Mouse (Mus musculus) liver, embryonic 14.5 days (tissue): ENCODE data around the gene Tent5b. TPM values are rescaled to one million over a fixed set of nuclear protein-coding genes. Genes with fewer than 3 reads are reported as not detected.
A peak's percentile ranks its signal among the peaks of the same experiment; 100 is the strongest.

Source experiments
- ATAC-seq: fragments of 200-750 bp; cut with Nextera tagmentation; 2 replicates; pipeline ENCODE4 v1.8.0; 2017; ENCODE audit warnings: moderate number of reproducible peaks, mild to moderate bottlenecking, moderate library complexity; ENCODE audit not compliant: insufficient read depth
- DNase-seq, 3 experiments: peaks; one replicate each; pipeline ENCODE4 v3.0.0-alpha.2; 2012 to 2013; ENCODE audit warnings: low read depth in 3 of 3, low spot score in 3 of 3
- H3K27ac ChIP-seq: fragments of 300-500 bp; sonication (generic); 2 replicates; pipeline ENCODE4 v1.5.1; 2014; ENCODE audit warnings: moderate library complexity, mild to moderate bottlenecking, control low read depth, inconsistent platforms
- H3K27me3 ChIP-seq: fragments of 300-500 bp; sonication (generic); 2 replicates; pipeline ENCODE4 v1.6.1; 2014; ENCODE audit warnings: mild to moderate bottlenecking, low read length, moderate library complexity; ENCODE audit not compliant: control insufficient read depth, insufficient read depth
- H3K36me3 ChIP-seq: fragments of 300-500 bp; sonication (generic); replicated peaks from 2 replicates; pipeline ENCODE4 v1.6.1; 2014; ENCODE audit warnings: low read depth; ENCODE audit not compliant: control insufficient read depth, insufficient read depth
- H3K4me1 ChIP-seq, 2 experiments: fragments of 200-500 bp in 1 of 2; fragments of 300-500 bp in 1 of 2; sonication (generic) in 1 of 2; replicated peaks; 2 replicates each; pipeline ENCODE4 v1.6.1; 2012 to 2014; ENCODE audit warnings: antibody characterized with exemption in 1 of 2, inconsistent platforms in 1 of 2, low read length in 1 of 2; ENCODE audit not compliant: control insufficient read depth in 2 of 2, insufficient read depth in 2 of 2
- H3K4me2 ChIP-seq: fragments of 300-500 bp; sonication (generic); 2 replicates; pipeline ENCODE4 v1.6.1; 2014; ENCODE audit warnings: low read depth, mild to moderate bottlenecking, control low read depth, moderate library complexity
- H3K4me3 ChIP-seq, 2 experiments: fragments of 200-500 bp in 1 of 2; fragments of 300-500 bp in 1 of 2; sonication (generic) in 1 of 2; 2 replicates each; pipeline ENCODE4 v1.5.1; 2012 to 2014; ENCODE audit warnings: low read depth in 2 of 2, low read length in 2 of 2, mild to moderate bottlenecking in 2 of 2, control low read depth in 1 of 2, inconsistent platforms in 1 of 2, moderate library complexity in 1 of 2; ENCODE audit not compliant: insufficient read depth in 1 of 2
- H3K9ac ChIP-seq: fragments of 300-500 bp; sonication (generic); replicated peaks from 2 replicates; pipeline ENCODE4 v1.6.1; 2014; ENCODE audit warnings: mild to moderate bottlenecking, control low read depth, moderate library complexity
- H3K9me3 ChIP-seq: fragments of 300-500 bp; sonication (generic); 2 replicates; pipeline ENCODE4 v1.6.1; 2016; ENCODE audit warnings: low read length, mixed read lengths; ENCODE audit not compliant: control insufficient read depth
- CTCF ChIP-seq: IDR thresholded peaks from 2 replicates; pipeline ENCODE4 v1.5.1; 2016; ENCODE audit warnings: antibody characterized with exemption, low read depth, control low read depth
- EP300 ChIP-seq: IDR thresholded peaks from 2 replicates; pipeline ENCODE4 v1.6.1; 2016; ENCODE audit warnings: antibody characterized with exemption, low read depth
- WGBS: fragments of 180-500 bp; shearing (Covaris S2); extraction: QIAGEN DNeasy Blood & Tissue Kit; methylation state at CpG from one replicate; pipeline ENCODE4 v1.1.7; 2014; ENCODE audit not compliant: insufficient replicate concordance; 5-methylcytosine and 5-hydroxymethylcytosine counted together
- polyA plus RNA-seq, 2 experiments: library from polyadenylated mRNA; depleted of rRNA in 1 of 2; stranded (reverse) in 1 of 2; unstranded in 1 of 2; fragments of >200 nt; fragmentation: Nextera tagmentation in 1 of 2; extraction: Ambion mirVana in 1 of 2; gene quantifications; 2 replicates each; pipeline versions ENCODE4 v1.2.1 to v1.2.3; 2012 to 2014

Gene Tent5b
- polyA plus RNA-seq, 2 experiments = 0.02 TPM; not detected in 1

GRCm38 (mm10) chr4:133491800-133492199, 11.9 kb downstream of the Tent5b start:
- ATAC-seq (no peak), DNase-seq (no peak)

GRCm38 (mm10) chr4:133493895-133494294, 14.0 kb downstream of the Tent5b start:
- peaks cover 50% of the 10 kb centered on the region for H3K27me3 ChIP-seq
- TF ChIP-seq EP300 (no peak), CTCF (no peak)

More at GRCm38 (mm10) chr4:133491800-133492199, 11.9 kb downstream of the Tent5b start:
- H3K4me2 ChIP-seq = no peak overlapping the region
- no peak for TF ChIP-seq CTCF
- no peak; the same call in 1 of the 2 replicates for TF ChIP-seq EP300
- peaks cover 29% of the 10 kb centered on the region for H3K27me3 ChIP-seq
- H3K36me3 ChIP-seq = no peaks in the 10 kb centered on the region
- WGBS = 23% methylated on average over 10 of the region's 10 CpGs
- H3K9me3 ChIP-seq = no peaks in the 10 kb centered on the region
- H3K27ac ChIP-seq = no peak overlapping the region
- H3K4me1 ChIP-seq = peaks cover 2 to 22% of the 10 kb centered on the region in 2 experiments; a peak in 3 of 4 replicates
- no peak overlapping the region for H3K9ac ChIP-seq
- H3K4me3 ChIP-seq = no peak overlapping the region

GRCm38 (mm10) chr4:133494432-133494831, 14.5 kb downstream of the Tent5b start:
- WGBS = under 1% methylated on average over 12 of the region's 12 CpGs
- no peak overlapping the region for H3K9ac ChIP-seq
- TF ChIP-seq EP300 = no peak
- peak; percentile 97 for TF ChIP-seq CTCF
- H3K4me3 ChIP-seq = peak overlapping the region in 1 of 2 experiments; percentile 31; a peak in 1 of 4 replicates
- peaks cover 55% of the 10 kb centered on the region for H3K27me3 ChIP-seq
- H3K4me2 ChIP-seq = peak overlapping the region; percentile 66
- ATAC-seq (peak; percentile 46; the same call in 1 of the 2 replicates), DNase-seq (peak; percentile 62 to 67 (median 64))
- no peaks in the 10 kb centered on the region for H3K9me3 ChIP-seq
- H3K4me1 ChIP-seq = peaks cover 0 to 13% of the 10 kb centered on the region in 2 experiments; a peak in 2 of 4 replicates
- H3K27ac ChIP-seq = no peak overlapping the region
- no peaks in the 10 kb centered on the region for H3K36me3 ChIP-seq

More at GRCm38 (mm10) chr4:133493895-133494294, 14.0 kb downstream of the Tent5b start:
- peaks cover 0 to 18% of the 10 kb centered on the region in 2 experiments; a peak in 3 of 4 replicates for H3K4me1 ChIP-seq
- DNase-seq = no peak
- ATAC-seq = no peak
- H3K9ac ChIP-seq = no peak overlapping the region
- H3K4me3 ChIP-seq = peak overlapping the region in 1 of 2 experiments; percentile 31; a peak in 1 of 4 replicates
- H3K4me2 ChIP-seq = peak overlapping the region; percentile 66
- H3K27ac ChIP-seq = no peak overlapping the region
- WGBS = 15% methylated on average over 10 of the region's 12 CpGs
- H3K36me3 ChIP-seq = no peaks in the 10 kb centered on the region
- H3K9me3 ChIP-seq = no peaks in the 10 kb centered on the region

GRCm38 (mm10) chr4:133494867-133495266, 14.9 kb downstream of the Tent5b start:
- no peak for ATAC-seq

GRCm38 (mm10) chr4:133495711-133496110, 15.8 kb downstream of the Tent5b start:
- no peak overlapping the region for H3K9ac ChIP-seq
- H3K36me3 ChIP-seq = no peaks in the 10 kb centered on the region
- H3K27ac ChIP-seq = no peak overlapping the region
- WGBS = 35% methylated on average over 7 of the region's 7 CpGs
- H3K4me3 ChIP-seq = no peak overlapping the region
- DNase-seq = no peak
- peaks cover 65% of the 10 kb centered on the region for H3K27me3 ChIP-seq
- H3K4me2 ChIP-seq = no peak overlapping the region
- no peak for ATAC-seq
- TF ChIP-seq EP300 (no peak), CTCF (no peak)
- H3K9me3 ChIP-seq = no peaks in the 10 kb centered on the region
- H3K4me1 ChIP-seq = peaks cover 0 to 11% of the 10 kb centered on the region in 2 experiments; a peak in 2 of 4 replicates

More at GRCm38 (mm10) chr4:133494867-133495266, 14.9 kb downstream of the Tent5b start:
- TF ChIP-seq EP300 (no peak), CTCF (no peak)
- H3K9ac ChIP-seq = no peak overlapping the region
- H3K27me3 ChIP-seq = peaks cover 59% of the 10 kb centered on the region
- H3K4me1 ChIP-seq = peaks cover 0 to 11% of the 10 kb centered on the region in 2 experiments; a peak in 2 of 4 replicates
- no peaks in the 10 kb centered on the region for H3K36me3 ChIP-seq
- DNase-seq = no peak
- no peaks in the 10 kb centered on the region for H3K9me3 ChIP-seq
- H3K4me2 ChIP-seq = no peak overlapping the region
- H3K4me3 ChIP-seq = no peak overlapping the region
- 55% methylated on average over 4 of the region's 4 CpGs for WGBS
- no peak overlapping the region for H3K27ac ChIP-seq
